11 mouse cellular contexts compared by ENCODE assay signal in genomic region chr5:147343904-147344303, GRCm38 (mm10). TPM values are rescaled to one million over a fixed set of nuclear protein-coding genes. Genes with fewer than 3 reads are reported as not detected.
"Had no signal": no experiment of that assay in that cellular context is flagged by ENCODE, and none has a peak within 500 bp of the region (broad histone marks: within the 10 kb centered on the region; RNA-seq: fewer than 3 reads in every experiment).

No protein-coding gene starts in this region.

- DNase-seq: liver, postnatal 0 days; lung, adult 2 months; lung, postnatal 14 days; lung, postnatal 36 days; right cerebral cortex, postnatal 14 days; thymus, postnatal 25 days; thymus, postnatal 4 days had no signal

RNA-seq across cellular contexts. Expression of gene Urad, which starts 21.7 kb away (rescaled TPM):
- total RNA-seq: megakaryocyte progenitor cell, adult 5-6 weeks; midbrain, postnatal 0 days; monocyte, adult 5-6 weeks; neutrophil, adult 5-6 weeks had no signal

RNA-seq across cellular contexts. Expression of gene Cdx2, which starts 36.8 kb away (rescaled TPM):
- total RNA-seq: megakaryocyte progenitor cell, adult 5-6 weeks; midbrain, postnatal 0 days; monocyte, adult 5-6 weeks; neutrophil, adult 5-6 weeks had no signal
